Mouse (Mus musculus): Measurements from ENCODE around the gene Gm14226. TPM values are rescaled to one million over a fixed set of nuclear protein-coding genes. Genes with fewer than 3 reads are reported as not detected.
"Not testable (repeated sequence)": the region's sequence is repeated elsewhere in the genome, so short reads cannot be mapped to it uniquely, and the experiment has no call there.

The Gm14226 gene
- polyA plus RNA-seq, 1 experiment from 2014 or later = 2.7 TPM

DNA sequence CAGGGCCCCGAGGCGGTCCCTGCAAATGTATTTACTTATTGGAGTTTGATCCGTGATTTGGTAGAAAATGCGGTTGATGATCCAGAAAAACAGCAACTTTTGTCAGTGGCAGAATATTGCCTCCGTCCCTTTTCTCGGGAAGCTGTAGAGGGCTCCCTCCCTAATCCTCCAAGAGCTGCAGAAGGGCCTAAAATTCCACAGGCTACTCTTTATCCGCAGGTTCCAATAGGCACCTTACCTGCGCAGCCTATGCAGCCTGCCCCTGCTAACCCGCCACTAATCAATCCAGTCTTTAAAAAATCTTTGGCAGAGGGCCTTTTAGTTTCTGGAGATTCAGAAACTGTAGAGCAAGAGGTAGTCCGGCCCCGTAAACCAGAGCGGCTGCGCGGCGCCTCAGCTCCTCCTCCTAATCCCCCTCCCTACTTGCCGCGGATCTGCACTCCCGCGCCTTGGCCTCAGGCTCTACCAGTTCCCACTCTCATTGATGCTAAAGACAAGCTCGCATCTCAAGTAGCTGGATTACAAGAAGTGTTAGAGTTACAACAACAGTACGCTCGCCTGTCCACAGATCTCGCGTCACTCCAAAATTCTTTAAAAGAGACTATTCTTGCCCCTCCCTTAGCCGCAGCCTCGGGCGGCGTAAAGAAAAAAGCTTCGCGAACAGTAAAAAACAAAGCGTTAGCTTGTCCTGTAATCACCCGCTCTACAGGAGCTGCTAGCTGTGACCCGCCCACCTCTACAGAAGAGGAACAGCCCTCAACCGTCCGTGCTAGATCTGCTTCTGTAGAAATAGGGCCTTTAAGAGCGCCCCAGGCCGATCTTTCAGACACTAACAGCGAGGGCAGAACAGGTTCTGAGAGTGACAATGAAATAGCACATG lies 936 bp downstream of the Gm14226 start:
- Histone ChIP-seq H3K4me3 (replicated peaks) (peak overlapping the region; percentile 39), H3K27me3 (replicated peaks) (no peaks in the 10 kb centered on the region), H3K36me3 (no peaks in the 10 kb centered on the region), H3K9me3 (no peaks in the 10 kb centered on the region), H3K27ac (peak overlapping the region; percentile 86), H3K4me2 (replicated peaks) (peak overlapping the region; percentile 92), H3K9ac (peak overlapping the region; percentile 46), H3K4me1 (replicated peaks) (no peaks in the 10 kb centered on the region)
- peak; percentile 94 for ATAC-seq
- WGBS = under 1% methylated on average over 38 of the region's 38 CpGs

GRCm38 (mm10) chr2:155019673-155020072 lies 1.6 kb downstream of the Gm14226 start:
- no peaks in the 10 kb centered on the region for H3K9me3 ChIP-seq
- no peaks in the 10 kb centered on the region for H3K27me3 ChIP-seq (replicated peaks)
- under 1% methylated on average over 22 of the region's 22 CpGs for WGBS
- no peaks in the 10 kb centered on the region for H3K4me1 ChIP-seq (replicated peaks)
- H3K4me2 ChIP-seq (replicated peaks) = peak overlapping the region; percentile 92
- no peaks in the 10 kb centered on the region for H3K36me3 ChIP-seq
- ATAC-seq = peak; percentile 86
- H3K9ac ChIP-seq = peak overlapping the region; percentile 46
- H3K27ac ChIP-seq = peak overlapping the region; percentile 86
- H3K4me3 ChIP-seq (replicated peaks) = peak overlapping the region; percentile 39

DNA sequence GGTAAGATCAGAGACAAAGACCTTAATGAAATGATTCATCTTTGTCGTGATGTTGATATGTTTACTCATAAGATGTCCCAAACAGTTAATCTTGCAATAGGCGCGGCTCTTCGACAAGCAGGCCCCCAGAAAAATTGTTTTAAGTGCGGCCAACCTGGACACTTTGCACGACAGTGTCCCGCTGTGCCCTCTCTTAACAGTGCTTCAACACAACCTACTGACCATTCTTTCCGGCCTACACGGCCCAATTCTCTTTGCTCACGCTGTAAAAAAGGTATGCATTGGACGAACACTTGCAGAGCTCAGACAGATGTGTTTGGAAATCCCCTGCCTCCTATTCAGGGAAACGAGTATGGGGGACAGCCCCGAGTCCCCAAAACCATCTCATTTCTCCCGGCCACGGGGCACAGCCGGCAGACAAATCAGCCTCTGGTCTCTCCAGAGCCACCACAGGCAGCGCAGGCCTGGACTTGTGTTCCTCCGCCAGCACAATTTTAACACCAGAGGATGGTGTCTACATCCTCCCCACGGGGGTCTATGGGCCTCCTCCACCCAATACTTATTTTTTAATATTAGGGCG lies 2.3 kb downstream of the Gm14226 start:
- H3K27ac ChIP-seq; ATAC-seq; H3K4me3 ChIP-seq (replicated peaks); H3K4me1 ChIP-seq (replicated peaks); H3K9me3 ChIP-seq; H3K9ac ChIP-seq; H3K36me3 ChIP-seq; H3K27me3 ChIP-seq (replicated peaks): not testable (repeated sequence)
- H3K4me2 ChIP-seq (replicated peaks) = peak overlapping the region; percentile 92; the same call in 1 of the 2 replicates
- WGBS = 52% methylated on average over 20 of the region's 20 CpGs

GRCm38 (mm10) chr2:155030831-155031230 lies 12.8 kb downstream of the Gm14226 start:
- Histone ChIP-seq H3K27me3 (replicated peaks) (no peaks in the 10 kb centered on the region), H3K4me2 (replicated peaks) (no peak overlapping the region), H3K9me3 (no peaks in the 10 kb centered on the region), H3K36me3 (no peaks in the 10 kb centered on the region), H3K4me3 (replicated peaks) (no peak overlapping the region), H3K27ac (no peak overlapping the region), H3K4me1 (replicated peaks) (0 out of 2 replicates have a peak, but pooled peaks cover 4% of the 10 kb centered on the region), H3K9ac (no peak overlapping the region)
- 46% methylated on average over 7 of the region's 7 CpGs for WGBS
- no peak for ATAC-seq

GRCm38 (mm10) chr2:155032938-155033710 lies 15.1 kb downstream of the Gm14226 start:
- Histone ChIP-seq H3K36me3 (no peaks in the 10 kb centered on the region), H3K4me3 (replicated peaks) (no peak overlapping the region), H3K27me3 (replicated peaks) (no peaks in the 10 kb centered on the region), H3K4me2 (replicated peaks) (peak overlapping the region; percentile 3; the same call in 1 of the 2 replicates), H3K27ac (0 out of 2 replicates have a peak overlapping the region, but pooled peaks have one; percentile 5), H3K4me1 (replicated peaks) (0 out of 2 replicates have a peak, but pooled peaks cover 4% of the 10 kb centered on the region), H3K9ac (no peak overlapping the region), H3K9me3 (no peaks in the 10 kb centered on the region)
- ATAC-seq = peak; percentile 61
- 34% methylated on average over 19 of the region's 19 CpGs for WGBS

DNA sequence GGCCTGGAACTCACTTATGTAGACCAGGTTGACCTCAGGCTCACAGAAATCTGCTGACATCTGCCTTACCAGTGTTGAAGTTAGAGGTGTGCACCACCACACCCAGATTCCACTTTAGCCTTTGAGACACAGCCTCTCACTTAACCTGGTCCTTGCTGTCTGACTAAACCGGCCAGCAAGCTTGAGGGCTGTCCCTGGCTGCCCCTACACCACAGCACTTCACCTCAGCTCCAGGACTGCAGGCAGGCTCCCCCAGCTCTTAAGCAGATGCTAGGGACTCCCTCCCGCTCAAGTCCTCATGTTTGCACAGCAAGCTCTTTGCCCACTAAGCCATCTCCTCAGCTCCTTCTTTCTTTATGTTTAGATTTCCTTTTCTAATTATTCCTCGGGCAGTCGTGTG lies 21.9 kb downstream of the Gm14226 start:
- Histone ChIP-seq H3K27me3 (replicated peaks) (no peaks in the 10 kb centered on the region), H3K4me2 (replicated peaks) (no peak overlapping the region), H3K9ac (no peak overlapping the region), H3K27ac (no peak overlapping the region; the same call in 1 of the 2 replicates), H3K4me1 (replicated peaks) (no peaks in the 10 kb centered on the region), H3K4me3 (replicated peaks) (no peak overlapping the region), H3K36me3 (no peaks in the 10 kb centered on the region), H3K9me3 (no peaks in the 10 kb centered on the region)
- ATAC-seq = no peak
- WGBS = 50% methylated on average over 4 of the region's 4 CpGs

DNA sequence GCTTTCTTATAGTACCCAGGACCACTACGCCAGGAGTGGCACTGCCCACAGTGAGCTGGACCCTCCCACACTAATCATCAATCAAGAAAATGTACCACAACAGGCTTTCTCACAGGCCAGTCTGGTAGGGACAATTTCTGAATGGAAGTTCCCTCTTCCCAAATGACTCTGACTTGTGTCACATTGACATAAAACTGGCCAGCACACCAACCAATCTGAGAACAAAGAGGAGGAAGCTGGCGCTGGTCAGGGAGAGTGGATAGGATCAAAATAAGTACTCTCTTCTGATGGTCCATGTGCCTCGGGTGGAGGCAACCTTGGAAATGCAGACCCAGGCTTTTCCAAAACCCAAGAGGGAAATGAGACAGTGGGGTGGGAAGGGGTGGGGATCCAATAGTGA lies 26.5 kb downstream of the Gm14226 start:
- no peaks in the 10 kb centered on the region for H3K9me3 ChIP-seq
- no peak overlapping the region for H3K27ac ChIP-seq
- no peak for ATAC-seq
- H3K36me3 ChIP-seq = no peaks in the 10 kb centered on the region
- H3K4me1 ChIP-seq (replicated peaks) = no peaks in the 10 kb centered on the region
- no peak overlapping the region for H3K9ac ChIP-seq
- 55% methylated on average over 3 of the region's 3 CpGs for WGBS
- H3K4me3 ChIP-seq (replicated peaks) = no peak overlapping the region
- no peaks in the 10 kb centered on the region for H3K27me3 ChIP-seq (replicated peaks)
- H3K4me2 ChIP-seq (replicated peaks) = no peak overlapping the region

GRCm38 (mm10) chr2:155045075-155045474 lies 27.0 kb downstream of the Gm14226 start:
- Histone ChIP-seq H3K4me1 (replicated peaks) (peaks cover 1% of the 10 kb centered on the region; the same call in 1 of the 2 replicates), H3K36me3 (no peaks in the 10 kb centered on the region), H3K27ac (no peak overlapping the region), H3K4me2 (replicated peaks) (no peak overlapping the region), H3K9me3 (no peaks in the 10 kb centered on the region), H3K9ac (no peak overlapping the region), H3K27me3 (replicated peaks) (no peaks in the 10 kb centered on the region), H3K4me3 (replicated peaks) (no peak overlapping the region)
- ATAC-seq = no peak
- WGBS = 70% methylated on average over 3 of the region's 3 CpGs

DNA sequence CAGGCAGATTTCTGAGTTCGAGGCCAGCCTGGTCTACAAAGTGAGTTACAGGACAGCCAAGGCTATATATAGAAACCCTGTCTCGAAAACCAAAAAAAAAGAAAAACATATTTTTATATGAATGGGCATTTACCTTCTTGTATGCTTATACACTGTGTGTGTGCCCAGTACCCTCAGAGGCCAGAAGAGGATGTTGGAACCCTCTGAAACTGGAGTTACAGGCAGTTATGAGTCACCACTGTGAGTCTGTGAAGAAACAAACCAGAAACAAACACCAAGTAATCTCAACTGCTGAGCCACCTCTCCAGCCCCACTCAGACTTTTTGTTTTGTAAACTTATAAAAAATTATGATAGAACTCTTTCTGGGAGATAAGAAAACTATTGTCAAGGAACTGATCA lies 28.7 kb downstream of the Gm14226 start:
- 85% methylated on average over 2 of the region's 2 CpGs for WGBS
- no peak for ATAC-seq

GRCm38 (mm10) chr2:155047452-155048178 lies 29.5 kb downstream of the Gm14226 start:
- ATAC-seq = no peak
- Histone ChIP-seq H3K9me3 (no peaks in the 10 kb centered on the region), H3K4me2 (replicated peaks) (no peak overlapping the region), H3K4me1 (replicated peaks) (peaks cover 15% of the 10 kb centered on the region), H3K9ac (no peak overlapping the region), H3K27me3 (replicated peaks) (no peaks in the 10 kb centered on the region), H3K4me3 (replicated peaks) (no peak overlapping the region), H3K36me3 (no peaks in the 10 kb centered on the region), H3K27ac (no peak overlapping the region)
- WGBS = 52% methylated on average over 7 of the region's 7 CpGs

More for the DNA sequence above, 28.7 kb downstream of the Gm14226 start:
- no peaks in the 10 kb centered on the region for H3K36me3 ChIP-seq
- no peak overlapping the region for H3K9ac ChIP-seq
- H3K4me1 ChIP-seq (replicated peaks) = peaks cover 12% of the 10 kb centered on the region
- H3K27me3 ChIP-seq (replicated peaks) = no peaks in the 10 kb centered on the region
- no peak overlapping the region for H3K27ac ChIP-seq
- no peak overlapping the region for H3K4me2 ChIP-seq (replicated peaks)
- H3K4me3 ChIP-seq (replicated peaks) = no peak overlapping the region
- no peaks in the 10 kb centered on the region for H3K9me3 ChIP-seq

DNA sequence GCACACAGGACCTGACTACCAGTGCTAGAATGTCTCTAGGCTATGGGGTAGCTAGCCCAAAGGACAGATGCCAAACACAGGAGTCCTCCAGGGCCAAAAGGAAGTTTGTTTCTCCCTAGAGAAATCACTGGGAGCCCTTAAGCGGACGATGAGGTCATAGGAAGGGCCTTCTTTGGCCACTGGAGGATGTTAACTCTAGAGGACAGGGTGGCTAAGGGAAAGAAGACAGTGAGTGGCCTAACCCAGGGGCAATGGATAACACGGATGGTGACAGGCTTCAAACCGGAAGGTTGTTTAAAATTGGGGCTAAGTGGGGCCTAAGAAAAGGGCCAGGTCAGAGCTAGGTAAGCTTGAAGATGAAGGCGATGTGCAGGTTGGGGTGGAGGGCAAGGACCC lies 32.0 kb downstream of the Gm14226 start:
- peak; percentile 20 for ATAC-seq
- peaks cover 15% of the 10 kb centered on the region for H3K4me1 ChIP-seq (replicated peaks)
- H3K27me3 ChIP-seq (replicated peaks) = no peaks in the 10 kb centered on the region
- peak overlapping the region; percentile 89 for H3K4me2 ChIP-seq (replicated peaks)
- no peaks in the 10 kb centered on the region for H3K36me3 ChIP-seq
- peak overlapping the region; percentile 85; the same call in 1 of the 2 replicates for H3K27ac ChIP-seq
- H3K9ac ChIP-seq = peak overlapping the region; percentile 63
- H3K9me3 ChIP-seq = no peaks in the 10 kb centered on the region
- H3K4me3 ChIP-seq (replicated peaks) = peak overlapping the region; percentile 47
- 16% methylated on average over 5 of the region's 5 CpGs for WGBS
